Mouse (Mus musculus) embryo, embryonic 10.5 days (tissue): ENCODE results near the gene Pde1a.
A peak's percentile ranks its signal among the peaks of the same experiment; 100 is the strongest.

Experiments
- DNase-seq: peaks from one replicate; pipeline ENCODE4 v3.0.0-alpha.2; 2015; ENCODE audit warnings: low spot score

Pde1a gene

DNA sequence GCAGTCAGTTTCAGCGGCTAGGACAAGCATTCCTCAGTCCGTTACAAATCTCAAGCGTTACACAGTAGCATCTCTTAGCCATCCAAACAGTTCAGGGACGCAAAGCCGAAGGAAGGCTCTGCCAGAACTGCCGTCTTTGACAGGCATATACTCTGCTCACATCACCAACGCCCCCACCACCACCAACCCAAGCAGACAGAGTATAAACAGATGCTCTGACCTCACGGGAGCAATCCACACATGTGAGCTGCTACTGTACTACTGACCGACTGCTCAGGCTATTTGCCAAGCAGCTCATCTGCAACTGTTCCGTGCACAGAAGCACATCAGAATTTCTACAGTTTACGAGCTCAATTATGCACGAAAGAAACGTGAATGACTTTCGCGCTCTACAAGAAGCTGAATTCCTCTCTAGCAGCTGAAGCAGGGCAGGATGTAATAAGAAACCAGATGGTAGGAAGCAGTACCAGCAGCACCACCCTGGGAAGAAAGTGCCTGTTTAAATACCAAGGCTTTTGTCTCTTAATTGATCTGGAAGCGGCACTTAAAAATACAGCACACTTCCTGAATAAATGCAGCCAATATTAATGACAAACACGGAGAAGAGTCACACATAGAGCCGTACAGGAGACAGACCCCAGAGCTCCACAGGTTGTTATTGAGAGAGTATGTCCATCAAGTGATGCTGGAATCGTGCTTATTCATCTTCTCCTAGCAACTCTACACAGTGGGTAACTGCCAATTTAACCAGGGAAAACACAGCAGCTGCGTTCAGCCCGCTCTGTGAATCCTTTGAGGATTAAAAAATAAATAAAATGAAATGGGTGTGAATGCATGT, at the start of gene Pde1a:
Gene Pde1a, minus strand, starts transcription at position 598 of the 838 bp plus-strand sequence.
- DNase-seq: peak; percentile 59

DNA sequence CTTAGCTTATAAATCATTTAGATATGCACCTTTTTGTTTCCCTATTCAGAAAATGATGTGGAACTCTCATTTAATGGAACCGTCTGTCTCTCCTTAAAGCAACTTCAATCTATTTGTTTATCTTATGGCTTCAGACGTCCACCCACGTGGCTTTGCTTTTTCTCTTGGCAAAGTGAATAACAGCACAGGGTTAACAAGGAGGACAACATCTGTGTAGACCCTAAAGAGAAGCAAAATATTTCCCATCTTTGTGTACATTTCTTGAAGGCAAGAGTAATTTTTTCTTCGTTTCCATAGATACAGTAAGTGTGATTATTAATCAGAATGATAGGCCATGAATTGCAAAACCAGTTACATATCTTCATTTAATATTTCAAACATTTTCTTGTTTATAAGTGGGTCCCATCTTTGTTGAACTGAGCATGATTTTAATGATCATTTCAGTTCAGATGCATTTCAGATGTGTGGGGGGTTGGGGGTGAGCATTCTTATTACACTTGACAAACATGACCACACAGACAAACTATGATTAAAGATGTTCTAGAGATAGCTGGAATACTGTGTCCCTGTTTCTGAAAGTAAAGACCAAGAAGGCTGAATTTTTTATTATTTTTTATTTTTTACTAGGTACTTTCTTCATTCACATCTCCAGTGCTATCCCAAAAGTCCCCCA, 49.5 kb upstream of the Pde1a start:
- no peak for DNase-seq

GRCm38 (mm10) chr2:80178154-80178553, 48.9 kb upstream of the Pde1a start:
- peak; percentile 17 for DNase-seq

DNA sequence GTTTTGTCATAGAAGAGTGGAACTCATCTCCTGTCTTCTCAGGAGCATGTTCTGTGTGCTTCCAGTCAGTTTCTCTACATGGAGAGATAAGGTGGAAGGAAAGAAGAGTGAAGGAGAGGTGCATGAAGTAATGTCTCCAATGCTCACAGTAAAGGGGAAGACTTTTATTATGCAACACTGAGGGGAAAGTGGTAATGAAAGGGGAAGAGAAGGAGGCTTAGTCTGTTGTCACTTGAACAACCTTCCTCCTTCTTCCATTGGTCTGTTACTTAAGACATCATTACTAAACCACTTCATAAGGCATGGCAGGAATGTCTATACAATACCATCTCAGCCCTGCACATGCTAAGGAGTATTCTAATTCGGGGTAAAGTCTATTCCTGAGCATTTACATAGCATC, 38.8 kb upstream of the Pde1a start:
- DNase-seq: no peak

DNA sequence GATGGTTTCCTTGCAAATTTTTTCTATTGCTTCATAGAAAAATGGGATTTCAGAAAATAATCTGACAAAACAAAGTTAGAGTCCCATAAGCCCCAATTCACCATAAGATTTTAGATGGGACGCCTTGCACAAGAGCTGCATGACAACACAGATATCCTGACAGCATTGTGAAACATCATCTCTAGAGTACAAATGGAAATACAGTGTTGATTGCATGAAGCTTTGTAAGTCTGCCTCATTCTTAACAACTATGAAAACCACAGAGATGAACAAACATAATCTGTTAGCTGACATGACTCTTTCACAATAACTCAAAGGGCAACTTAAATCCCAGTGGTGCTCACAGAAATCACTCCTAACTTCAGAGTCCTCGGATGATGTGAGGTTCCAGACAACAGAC, 29.5 kb upstream of the Pde1a start:
- no peak for DNase-seq

- no peak for DNase-seq
Observed at GRCm38 (mm10) chr2:80158196-80158595, 28.9 kb upstream of the Pde1a start.

DNA sequence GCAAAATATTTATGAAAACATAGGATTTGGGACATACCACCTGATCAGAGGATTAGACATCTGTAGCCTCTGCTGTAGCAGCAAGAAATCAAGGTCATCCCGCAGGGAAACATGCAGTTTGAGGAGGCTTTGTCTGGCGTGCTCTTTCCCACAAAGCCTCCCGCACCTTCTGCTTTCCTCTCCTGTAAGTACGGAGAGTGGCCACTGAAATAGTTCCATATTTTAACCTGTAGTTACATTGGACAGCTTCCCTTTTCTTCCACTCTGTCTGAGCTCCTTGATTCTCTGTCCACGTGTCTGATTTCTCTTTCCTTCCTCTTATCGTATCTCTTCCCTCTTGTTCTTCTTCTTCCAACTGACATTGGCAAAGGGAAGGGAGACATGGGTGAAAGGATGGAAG, 20.8 kb upstream of the Pde1a start:
- no peak for DNase-seq

DNA sequence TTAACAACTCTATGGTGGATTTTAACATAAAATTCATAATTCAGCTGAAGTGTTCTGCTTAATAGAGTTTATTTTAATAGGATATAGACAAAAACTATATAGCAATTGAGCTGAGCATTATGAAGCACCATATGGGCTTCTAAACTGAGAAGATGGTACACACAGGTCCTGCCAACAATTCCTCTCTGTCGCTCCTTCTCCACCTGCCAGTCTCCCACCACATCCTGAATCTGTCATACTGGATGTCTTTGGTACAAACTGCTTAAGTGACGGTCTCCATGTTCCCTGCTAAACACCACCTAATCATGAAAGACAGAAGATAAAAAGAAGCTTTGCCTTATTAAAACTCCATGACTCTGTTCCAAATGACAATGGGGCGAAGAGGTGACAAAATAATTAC, 20.1 kb upstream of the Pde1a start:
- DNase-seq: no peak

GRCm38 (mm10) chr2:80135076-80135475, 5.8 kb upstream of the Pde1a start:
- no peak for DNase-seq

DNA sequence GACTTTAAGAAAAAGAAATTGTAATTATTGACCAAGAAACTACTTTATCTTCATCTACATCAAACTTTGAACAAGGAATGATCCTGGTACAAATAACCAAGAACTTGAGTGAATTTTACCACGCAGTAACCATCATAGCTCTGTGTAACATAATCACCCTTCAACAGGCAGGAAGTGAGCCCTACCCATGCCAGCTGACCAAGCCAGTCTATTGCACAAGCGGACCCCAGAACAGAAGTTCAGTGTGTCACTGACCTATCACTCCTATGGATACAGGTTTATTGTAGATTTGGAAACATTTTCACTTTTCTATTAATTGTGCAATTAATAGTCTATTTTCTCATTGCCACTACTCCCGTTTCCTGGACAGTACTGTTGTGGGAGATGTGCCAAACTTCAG, 3.4 kb upstream of the Pde1a start:
- DNase-seq: no peak

DNA sequence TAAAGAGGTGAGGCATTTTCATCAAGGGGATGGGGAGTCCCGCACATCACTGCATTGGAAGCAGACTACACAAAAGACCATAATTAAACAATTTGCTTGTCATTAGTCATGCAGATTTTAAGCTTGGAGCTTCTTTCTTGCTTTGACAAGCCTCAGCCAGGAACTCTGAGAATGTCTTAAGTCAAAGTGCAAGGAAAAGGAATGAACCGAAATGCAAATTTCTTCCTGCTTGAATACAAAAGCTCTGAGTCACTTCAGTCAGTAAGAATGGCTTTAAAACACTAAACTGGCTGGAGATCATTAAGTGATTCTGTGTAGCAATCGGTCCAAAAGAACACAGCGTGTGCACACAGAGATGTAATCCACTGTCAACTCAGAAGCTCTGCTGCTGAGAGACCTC, 2.6 kb downstream of the Pde1a start:
- peak; percentile 13 for DNase-seq

DNA sequence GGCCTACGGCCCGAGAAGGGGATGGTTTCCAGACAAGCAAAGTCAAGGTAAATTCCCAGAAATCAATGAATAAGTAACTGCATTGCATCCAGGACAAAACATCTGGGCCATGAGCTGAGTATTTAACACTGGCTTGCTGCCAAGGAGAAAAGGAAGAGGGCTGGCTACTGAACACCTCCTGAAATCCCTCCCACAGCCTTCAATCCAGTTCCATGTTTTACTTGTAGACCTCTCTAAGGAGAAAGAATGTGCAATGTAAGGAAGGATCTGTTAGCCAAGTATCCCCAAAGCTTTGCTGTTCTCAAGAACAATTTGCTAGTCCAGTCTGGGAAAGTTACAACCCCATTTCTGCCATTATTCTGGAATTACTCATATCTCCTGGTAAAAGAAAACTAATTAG, 42.4 kb downstream of the Pde1a start:
- DNase-seq: peak; percentile 22

DNA sequence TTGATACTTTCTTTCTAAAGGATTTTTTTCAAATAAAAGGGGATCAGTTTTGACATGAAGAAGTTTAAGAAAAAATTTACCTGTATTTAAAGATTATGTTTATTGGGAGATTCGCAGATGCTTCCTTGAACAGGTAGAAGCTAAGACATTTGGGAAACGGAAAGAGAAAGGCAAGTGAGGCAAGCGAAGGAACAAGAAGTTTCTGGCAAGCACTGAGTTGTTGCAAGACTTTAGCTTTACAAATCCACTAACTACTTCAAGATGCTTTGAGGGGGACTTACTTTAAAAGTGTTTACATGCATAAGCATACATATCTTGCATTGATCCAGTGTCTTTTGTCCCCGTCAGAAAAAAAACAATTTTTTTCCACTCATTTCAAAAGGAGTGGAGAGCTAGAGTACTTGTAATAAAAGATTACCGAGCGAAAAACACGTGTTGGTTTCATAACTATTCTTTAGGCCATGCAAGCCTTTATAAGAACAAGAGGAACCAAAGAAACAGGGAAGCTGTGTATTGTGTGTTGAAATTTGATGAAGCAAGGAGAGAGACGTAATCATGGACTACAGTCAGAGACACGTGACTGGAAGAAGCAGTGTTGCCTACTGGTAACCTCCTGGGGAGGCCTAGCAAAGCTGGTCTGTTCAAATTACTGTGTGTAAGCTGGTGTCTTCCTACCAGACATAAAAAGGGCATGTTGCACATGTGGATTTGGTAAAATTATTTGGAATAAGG, 49.0 kb downstream of the Pde1a start:
- no peak for DNase-seq

DNA sequence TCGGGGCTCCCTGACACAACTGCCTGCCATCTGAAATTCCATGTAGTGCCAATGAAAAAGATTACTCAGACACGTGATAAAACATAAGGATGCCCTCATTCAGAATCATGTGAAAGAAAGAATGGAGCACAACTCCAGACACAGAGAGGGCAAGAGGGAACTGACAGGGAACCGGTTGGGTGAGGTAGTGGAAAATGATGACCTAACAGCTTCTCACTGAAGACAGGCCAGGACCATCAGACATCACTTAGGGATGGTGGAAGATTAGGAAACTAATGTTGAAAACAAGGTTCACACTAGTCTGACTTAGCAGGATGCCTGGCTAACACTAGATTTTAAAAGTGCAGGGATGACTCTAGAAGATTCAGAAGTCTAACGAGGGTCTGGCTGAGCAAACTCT, 49.6 kb downstream of the Pde1a start:
- no peak for DNase-seq

GRCm38 (mm10) chr2:80076323-80076722, 52.9 kb downstream of the Pde1a start:
- DNase-seq: no peak

DNA sequence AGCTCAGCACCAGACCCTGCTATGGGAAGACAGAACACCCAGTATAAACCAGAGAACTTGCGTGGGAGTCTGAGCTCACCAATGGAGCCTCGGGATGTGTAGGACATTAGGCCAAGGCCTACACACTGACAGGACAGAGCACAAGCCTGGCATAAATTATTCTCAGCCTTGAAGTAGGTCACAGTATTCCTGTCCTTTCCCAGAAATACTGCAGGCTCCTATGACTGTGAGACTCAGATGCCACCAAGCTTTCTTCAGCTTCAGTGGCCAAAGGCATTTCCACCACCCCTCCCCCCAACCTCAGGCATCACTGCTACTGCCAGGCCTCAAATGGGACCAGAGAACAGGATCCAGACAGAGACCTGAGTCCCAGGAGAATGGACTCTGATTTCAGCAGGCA, 54.7 kb downstream of the Pde1a start:
- DNase-seq: no peak

DNA sequence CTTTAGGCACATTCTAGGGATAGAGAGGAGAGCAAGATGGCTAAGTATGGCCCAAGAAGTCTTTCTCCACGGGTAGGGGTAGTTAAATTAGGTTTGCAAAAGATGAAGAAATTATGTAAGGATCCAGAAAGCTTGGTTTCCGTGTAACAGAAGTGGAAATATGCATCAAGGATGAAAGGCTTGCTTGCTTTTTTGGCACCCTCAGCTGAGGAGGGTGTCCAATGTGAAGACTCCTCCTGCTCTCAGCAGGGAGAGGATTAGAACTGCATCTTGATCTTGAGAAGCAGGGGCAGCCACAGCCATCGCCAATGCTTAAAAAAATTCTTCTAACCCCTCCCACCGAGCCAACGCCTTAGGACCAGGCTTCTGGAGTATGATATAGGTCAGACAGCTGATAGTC, 55.2 kb downstream of the Pde1a start:
- DNase-seq: no peak

GRCm38 (mm10) chr2:80073426-80073825, 55.8 kb downstream of the Pde1a start:
- DNase-seq: no peak

- no peak for DNase-seq
Observed at GRCm38 (mm10) chr2:80069745-80070144, 59.5 kb downstream of the Pde1a start.

DNA sequence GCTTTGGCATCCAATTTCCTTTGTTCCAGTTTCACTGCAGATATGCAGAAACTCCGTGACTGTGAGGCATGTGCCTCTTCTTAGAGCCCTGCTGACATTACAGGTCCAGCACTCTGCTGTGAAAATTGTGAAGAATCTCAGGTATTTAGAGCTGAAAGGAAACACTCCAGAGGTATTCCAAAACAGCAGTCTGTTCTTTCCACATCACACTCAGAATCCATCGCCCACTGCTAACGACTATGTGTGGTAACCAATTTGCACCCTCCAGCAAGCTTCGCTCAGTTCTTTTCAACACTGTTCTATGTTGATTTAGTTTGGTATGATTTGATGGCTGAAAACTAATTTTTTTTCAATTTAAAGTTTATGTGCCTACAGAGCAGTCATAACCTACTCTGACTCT, 62.8 kb downstream of the Pde1a start:
- no peak for DNase-seq

DNA sequence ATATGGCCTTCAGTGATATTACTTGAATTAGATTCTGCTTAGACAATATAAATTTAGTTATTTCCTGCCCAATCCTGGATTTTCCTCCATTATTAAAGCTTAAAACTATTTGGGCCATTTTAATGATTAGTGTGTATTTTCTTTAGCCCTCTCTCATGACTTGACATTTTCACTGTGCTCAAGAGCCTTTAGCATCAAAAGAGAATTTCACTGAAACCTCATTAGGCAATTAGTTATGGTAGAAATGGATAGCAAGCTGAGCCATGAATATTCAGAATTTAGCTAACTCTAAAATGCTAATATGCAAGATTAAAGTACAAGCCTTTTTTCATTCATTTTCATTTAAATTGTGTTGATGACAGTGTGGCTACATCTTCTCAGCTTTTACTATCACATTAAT, 73.2 kb downstream of the Pde1a start:
- no peak for DNase-seq

GRCm38 (mm10) chr2:80054042-80054441, 75.2 kb downstream of the Pde1a start:
- DNase-seq: no peak
